Mouse (Mus musculus) right cerebral cortex, postnatal 10 days (tissue): Measurements from ENCODE around the gene Gapt.
A peak's percentile ranks its signal among the peaks of the same experiment; 100 is the strongest.
"Not testable (repeated sequence)": the region's sequence is repeated elsewhere in the genome, so short reads cannot be mapped to it uniquely, and the experiment has no call there.

Experiments
- DNase-seq, 2 experiments: peaks; one replicate each; pipeline ENCODE4 v3.0.0; 2021; ENCODE audit warnings: low spot score in 2 of 2

Gene Gapt

DNA sequence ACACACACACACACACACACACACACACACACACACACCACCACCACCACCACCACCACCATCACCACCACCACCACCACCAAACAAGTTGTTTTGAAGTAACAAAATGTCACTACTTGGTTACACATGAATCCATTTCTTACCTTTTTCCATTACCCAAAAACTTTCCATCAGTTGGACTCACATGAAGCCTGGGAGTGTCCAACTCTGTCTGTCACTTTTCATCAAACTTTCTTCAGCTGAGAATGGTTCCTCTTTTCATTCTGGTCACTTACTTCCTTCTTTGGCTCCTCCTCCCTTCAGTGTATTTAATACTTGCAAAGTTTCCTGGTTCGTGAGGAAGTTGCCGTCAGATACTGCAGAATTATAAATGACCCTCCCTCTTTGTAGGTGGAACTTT lies at the start of gene Gapt:
TSS of gene Gapt (minus strand) at position 259 of the 400 bp plus-strand sequence.
- DNase-seq: no peak

DNA sequence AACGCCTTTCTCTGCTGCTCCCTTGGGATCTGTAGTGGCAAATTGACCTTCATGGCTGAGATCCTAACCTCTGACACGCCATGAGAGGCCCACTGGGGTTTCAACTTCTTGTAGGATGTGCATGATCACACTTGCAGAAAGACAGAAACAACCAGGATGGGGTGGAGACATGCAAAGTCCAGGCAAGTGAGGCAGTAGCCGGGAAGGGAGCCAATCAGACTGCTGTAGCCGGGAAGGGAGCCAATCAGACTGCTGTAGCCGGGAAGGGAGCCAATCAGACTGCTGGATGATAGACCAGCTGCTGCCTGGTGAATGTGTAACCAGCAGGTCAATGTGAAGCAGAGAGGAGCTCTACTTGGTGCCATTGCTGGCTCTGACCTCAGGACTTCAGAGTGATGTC lies 49.2 kb upstream of the Gapt start:
- peak in 1 of 2 experiments; percentile 49 for DNase-seq

DNA sequence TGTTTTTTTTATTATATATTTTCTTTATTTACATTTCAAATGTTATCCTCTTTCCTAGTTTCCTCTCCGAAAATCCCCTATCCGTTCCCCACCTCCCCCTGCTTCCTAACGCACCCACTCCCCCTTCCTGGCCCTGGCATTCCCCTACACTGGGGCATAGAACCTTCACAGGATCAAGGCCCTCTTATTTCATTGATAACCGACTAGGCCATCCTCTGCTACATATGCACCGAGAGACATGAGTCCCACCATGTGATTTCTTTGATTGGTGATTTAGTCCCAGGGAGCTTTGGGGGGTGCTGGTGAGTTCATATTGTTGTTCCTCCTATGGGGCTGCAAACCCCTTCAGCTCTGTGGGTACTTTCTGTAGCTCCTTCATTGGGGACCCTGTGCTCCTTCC lies 47.7 kb upstream of the Gapt start:
- DNase-seq: not testable (repeated sequence)

DNA sequence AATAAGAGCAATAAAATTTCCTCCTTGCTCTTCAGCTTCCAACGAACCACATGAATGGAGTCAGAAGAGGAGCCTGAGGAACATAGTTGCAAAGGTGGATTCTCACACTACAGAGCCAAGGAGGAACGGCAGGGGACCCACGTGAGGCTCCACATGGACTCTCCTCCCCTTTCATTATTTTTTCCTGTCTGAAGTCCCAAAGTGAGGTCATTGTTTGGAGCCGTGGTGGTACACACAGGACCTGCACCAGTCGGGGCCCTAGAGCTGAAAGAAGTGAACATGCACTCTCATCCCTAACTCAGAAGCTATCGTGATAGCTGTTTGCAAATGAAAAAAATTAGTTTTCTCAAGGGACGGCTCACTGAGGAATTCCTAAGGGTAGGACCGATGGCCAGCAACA lies 47.1 kb upstream of the Gapt start:
- no peak for DNase-seq

DNA sequence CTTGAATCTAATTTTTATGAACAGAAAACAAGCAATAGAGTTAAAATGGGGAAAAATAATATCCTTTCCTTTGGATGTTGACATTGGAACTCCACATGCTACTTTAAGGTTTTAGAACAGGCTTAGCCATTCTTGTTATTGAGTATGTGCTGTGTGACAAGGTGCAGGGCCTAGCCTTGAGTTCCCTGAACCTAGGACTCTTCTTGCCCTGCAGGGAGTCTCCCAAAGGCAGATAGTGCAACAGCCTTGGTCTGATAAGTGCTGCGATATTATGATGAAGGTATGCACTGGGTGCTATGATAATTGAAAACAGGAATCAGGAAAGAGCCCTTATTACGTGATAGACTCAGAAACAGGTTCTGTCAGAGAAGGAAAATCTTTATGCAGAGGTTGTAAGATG lies 44.9 kb upstream of the Gapt start:
- DNase-seq: no peak

DNA sequence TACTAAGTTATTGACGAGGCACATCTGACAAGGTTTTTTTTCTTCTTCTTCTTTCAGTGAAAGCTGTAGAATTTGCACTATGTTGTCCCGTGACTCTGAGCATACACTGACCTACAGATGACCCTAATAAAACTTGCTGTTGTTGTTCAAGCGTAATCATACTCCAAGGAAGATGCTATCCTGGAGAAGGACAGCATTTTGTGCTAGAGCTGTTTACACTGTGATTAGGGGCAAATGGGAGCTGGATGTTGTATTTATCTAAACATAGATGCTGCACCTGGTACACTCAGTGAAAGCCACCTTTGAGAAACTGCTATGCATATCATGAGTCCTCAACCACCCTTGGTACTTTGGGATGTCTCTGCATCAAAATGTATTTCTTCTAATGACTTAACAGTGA lies 44.4 kb upstream of the Gapt start:
- no peak for DNase-seq

DNA sequence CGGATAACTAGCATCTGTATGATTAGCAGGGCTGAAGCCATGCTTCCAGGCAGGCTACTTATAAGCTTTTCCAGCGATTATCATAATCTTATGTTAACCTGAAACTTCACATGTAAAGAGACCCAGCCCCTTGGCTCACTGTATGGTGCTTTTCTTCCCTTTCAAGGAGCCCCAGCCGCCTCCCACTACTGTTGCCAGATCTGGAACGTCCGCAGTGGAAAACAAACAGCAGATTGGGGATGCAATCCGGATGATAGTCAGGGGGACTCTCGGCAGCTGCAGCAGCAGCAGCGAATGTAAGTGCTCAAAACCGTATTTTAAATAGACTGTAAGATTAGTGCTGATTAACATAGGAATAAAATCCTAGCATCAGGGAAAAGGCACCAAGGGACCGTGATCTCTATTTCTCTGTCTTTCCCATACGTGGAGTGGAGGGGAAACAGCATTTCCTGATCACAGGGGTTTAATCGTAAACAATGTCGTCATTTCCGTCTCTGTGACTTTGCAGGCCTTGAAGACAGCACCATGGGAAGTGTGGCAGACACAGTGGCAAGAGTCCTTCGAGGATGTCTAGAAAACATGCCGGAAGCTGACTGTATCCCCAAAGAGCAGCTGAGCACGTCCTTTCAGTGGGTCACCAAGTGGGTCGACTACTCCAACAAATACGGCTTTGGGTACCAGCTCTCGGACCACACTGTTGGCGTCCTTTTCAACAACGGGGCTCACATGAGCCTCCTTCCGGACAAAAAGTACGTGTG lies 41.7 kb upstream of the Gapt start:
- peak in 1 of 2 experiments; percentile 45 for DNase-seq

DNA sequence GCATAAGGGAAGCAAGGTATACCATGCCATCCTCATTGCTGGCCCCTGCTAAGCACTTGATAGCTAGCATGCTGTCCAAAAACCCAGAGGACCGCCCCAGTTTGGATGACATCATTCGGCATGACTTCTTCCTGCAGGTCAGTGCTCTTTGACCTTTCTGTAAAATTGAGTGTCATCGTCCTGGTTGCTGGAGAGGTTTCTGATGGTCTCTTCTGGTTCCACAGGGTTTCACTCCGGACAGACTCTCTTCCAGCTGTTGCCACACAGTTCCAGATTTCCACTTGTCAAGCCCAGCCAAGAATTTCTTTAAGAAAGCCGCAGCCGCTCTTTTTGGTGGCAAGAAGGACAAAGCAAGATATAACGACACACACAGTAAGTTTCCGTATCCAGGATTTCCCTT lies 40.8 kb upstream of the Gapt start:
- DNase-seq: peak in 1 of 2 experiments; percentile 43

DNA sequence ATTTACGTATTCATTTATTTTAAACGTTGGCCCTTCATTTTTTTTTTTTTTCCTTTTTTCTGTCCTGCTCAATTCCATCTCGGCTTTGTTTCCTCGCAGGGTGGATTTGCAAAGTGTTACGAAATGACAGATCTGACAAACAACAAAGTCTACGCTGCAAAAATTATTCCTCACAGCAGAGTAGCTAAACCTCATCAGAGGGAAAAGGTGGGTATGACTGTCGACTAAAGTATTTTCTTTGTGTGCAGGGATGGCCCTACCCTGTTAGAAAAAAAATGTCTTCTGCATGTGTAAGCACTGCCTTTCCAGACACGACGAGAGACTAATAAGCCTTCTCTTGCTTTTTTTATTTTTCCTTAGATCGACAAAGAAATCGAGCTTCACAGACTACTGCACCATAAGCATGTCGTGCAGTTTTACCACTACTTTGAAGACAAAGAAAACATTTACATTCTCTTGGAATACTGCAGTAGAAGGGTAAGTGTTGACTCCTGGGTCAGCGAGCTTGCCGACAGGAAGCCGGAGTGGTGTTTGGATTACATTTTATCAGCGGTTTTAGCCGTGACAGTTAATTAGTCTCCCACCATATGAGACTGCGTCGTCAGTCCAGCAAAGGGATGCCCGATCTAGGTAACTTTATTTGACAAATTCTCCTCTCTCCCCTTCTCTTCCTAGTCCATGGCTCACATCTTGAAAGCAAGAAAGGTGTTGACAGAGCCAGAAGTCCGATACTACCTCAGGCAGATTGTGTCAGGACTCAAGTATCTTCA lies 39.1 kb upstream of the Gapt start:
- DNase-seq: peak in 1 of 2 experiments; percentile 35

DNA sequence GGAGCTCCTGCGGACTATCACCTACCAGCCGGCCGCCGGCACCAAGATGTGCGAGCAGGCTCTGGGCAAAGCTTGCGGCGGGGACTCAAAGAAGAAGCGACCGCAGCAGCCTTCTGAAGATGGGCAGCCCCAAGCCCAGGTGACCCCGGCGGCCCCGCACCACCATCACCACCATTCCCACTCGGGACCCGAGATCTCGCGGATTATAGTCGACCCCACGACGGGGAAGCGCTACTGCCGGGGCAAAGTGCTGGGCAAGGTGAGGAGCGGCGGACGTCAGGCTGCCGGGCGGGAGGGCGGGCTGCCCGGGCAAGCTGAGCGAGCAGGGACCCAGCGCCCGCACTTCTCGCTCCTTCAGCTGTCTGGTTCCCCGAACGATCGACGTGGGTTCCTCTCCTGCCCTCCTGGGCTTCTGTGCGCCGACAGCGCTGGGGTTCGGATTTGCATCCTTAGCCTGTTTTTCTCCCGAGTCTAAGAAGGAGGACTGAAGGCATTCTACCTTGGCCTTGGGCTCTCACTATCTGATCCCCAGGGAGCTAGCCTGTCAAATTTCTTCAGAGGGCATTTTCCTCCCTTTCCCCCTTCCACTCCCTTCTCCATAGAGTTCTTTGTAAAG lies 38.3 kb upstream of the Gapt start:
- DNase-seq: no peak

DNA sequence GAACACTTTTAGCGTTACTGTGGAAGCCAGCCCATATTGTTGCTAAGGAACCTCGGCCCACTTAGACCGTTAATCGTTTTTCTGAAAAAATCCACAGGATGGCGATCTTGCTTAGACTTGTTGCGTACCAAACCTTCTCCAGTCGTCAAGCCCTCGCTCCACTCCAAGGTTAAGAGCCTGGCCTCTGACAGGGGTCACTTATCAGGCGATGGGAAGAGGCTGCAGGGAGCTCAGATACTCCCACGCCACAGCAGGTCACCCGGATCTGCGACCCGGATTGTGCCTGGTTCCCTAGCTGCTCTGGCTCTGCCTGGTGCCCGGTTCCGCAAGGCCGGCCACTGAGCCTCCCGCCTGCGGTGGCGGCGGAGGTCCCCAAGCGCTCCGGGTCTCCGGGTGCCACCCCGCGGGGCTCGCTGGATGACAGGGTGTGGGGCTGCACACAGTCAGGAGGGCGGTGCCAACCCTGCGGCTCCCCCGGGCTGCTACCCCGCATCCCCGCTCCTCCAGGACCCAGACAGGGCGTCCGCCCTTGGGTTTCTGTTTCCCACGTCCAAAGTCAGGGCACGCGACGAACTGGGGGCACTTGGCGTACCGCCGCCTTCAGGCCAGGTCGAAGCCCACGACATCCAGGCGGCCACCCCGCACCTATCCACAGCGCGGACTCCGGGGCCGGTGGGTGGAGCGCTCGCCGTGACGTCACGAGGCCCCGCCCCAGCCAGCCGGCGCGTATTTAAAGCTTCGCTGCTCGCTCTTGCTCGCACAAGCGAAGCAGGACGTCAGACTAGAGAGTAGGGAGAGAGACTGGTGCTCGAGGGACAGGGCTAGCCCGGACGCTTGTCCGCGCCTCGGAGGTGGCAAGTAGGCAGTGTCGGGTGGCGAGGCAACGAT lies 37.5 kb upstream of the Gapt start, which contains the start of gene Plk2:
TSS of gene Plk2 (plus strand) at position 756 of the 888 bp plus-strand sequence.
- peak; percentile 96 for DNase-seq

DNA sequence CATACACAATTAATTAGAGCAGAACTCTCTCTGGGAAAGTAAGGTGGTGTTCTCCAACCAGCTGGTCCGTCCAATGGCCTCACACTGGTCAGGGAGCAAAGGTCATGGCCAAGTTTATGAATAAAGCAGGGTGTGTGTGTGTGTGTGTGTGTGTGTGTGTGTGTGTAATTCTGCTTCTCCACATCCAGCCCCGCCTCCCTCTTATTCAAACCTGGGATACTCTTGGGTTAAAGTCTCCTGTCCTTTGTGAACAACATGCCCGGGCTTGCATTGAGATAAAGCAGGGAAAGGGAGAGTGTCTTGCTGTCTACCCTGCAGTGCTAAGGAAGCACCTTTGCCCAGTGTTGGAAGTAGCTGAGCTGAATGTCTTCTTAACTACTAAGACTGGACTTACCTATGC lies 35.6 kb upstream of the Gapt start:
- no peak for DNase-seq

DNA sequence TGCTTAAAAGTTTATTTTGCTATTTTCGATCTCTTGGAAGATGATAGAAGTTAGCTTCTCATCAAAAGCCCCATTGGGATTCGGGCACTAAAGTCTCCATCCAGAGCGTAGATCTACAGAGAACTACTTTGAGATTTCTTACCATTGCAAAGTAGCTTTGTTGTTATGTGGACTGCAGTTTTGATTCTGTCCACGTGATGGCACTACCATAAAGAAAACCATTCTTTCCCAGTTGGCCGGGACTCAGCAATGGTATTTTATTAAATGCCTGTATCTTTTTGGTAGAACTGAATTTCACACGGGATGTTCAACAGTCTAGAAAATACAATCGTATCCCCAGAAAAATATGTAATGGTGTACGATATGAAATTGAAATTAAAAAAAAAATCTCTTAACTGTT lies 35.2 kb upstream of the Gapt start:
- peak; percentile 85 for DNase-seq

DNA sequence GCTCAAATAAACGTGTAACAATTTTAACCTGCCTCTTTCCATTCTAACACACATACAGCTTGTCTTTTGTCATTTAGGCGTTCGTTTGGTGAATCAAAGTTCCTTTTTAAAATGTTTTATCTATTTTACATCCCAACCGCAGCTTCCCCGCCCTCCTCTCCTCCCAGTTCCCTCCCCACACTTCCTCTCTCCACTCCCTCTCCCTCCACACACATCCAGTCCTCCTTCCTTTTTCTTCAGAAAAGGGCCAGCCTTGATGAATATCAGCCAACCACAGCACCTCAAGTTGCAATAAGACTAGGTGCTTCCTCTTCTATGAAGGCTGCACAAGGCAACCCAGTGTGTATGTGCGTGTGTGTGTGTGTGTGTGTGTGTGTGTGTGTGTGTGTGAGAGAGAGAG lies 27.5 kb upstream of the Gapt start:
- no peak for DNase-seq

DNA sequence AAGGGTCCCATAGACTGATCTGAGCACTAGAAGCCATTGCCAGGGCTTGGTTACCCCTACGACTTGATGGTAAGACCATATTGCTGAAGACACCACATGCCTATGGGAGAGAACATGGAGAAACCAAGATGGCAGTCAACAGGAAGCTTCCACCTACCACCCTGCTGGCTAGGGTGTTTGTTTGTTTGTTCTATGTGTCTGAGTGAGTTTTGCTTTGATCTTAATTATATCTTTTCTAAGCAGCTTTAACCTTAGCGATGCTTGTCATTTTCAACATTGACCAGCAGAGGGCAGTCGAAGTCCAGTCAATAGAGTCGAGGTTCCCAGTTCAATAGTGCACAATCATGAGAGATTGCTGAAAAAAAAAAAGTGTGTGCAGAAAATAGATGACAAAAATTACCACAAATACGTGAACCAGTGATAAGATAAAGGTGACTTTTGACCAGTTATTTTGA lies 25.5 kb upstream of the Gapt start:
- DNase-seq: peak in 1 of 2 experiments; percentile 63

DNA sequence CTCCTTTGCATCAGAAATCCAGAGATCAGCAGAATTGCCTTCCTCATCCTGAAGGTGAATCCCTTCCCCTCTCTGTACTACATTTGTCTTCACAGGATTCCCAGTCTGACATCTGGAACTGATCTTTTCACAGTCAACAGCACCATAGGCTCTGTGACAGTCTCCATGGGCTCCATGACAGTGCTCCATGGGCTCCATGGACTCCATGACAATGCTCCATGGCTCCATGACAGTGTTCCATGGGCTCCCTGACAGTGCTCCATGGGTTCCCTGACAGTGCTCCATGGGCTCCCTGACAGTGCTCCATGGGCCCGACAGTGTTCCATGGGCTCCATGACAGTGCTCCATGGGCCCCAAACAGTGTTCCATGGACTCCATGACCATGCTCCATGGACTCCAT lies 12.7 kb upstream of the Gapt start:
- no peak for DNase-seq

DNA sequence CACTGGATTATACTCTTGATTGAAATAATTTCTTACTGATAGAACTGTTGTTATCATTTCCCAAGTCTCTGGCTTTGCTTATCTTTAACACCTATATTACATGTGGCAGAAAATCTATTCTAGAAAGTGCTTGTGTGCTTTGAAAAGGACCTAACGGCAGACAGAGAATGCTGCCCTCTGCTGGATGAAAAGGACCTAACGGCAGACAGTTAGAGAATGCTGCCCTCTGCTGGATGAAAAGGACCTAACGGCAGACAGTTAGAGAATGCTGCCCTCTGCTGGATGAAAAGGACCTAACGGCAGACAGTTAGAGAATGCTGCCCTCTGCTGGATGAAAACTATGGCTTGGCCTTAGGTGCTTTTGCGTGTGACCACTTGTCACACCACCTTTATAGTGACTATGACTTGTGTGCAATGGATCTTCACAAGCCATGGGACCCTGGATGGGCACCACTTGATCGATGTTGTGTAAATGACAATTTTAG lies 11.6 kb upstream of the Gapt start:
- DNase-seq: peak; percentile 57 to 67

DNA sequence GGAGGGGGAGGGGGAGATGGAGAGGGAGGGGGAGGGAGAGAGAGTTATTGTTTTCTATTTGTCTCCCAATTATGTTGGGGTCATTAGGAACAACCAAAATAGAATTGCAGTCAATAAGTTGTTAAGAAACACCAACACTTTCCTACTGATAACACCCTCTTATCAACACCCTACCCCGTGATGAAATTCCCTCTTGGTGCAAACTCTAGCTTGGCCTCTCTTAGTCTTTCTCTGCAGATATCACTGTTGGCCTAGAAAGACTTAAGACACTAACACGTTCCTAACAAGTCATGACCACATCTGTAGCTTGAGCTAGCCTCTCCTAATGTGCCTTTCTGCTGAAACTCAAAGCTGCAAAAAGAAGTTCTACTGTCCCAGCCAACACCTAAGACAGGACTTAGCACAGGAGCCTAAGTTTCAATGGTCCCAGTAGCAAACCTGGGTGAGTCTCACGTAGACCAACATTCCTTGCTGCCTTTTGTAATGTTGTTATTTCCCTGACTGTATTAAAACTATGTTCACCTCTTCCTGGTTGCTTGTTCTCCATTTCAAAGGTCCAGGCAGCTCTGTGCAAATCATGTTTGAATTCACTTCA lies 11.1 kb upstream of the Gapt start:
- DNase-seq: no peak

DNA sequence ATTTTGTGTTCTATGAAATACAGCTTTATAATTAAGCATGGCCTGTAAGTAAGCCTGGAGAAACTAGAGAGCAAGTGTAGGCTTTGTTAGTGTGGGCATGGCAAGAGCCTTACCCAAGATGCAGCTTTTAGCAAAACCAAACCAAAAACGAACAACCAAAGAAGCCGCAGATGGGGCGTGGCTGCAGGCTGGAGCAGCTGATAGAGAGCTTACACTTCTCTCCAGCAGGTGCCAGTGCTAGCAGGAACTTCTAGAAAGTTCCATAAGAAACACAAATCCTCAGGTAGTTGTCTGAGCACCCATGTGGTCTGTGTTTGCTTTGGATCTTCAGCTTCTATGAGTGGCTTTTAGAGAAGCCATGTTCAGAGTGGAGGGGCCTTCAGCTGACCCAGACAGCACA lies 9.5 kb upstream of the Gapt start:
- no peak for DNase-seq

DNA sequence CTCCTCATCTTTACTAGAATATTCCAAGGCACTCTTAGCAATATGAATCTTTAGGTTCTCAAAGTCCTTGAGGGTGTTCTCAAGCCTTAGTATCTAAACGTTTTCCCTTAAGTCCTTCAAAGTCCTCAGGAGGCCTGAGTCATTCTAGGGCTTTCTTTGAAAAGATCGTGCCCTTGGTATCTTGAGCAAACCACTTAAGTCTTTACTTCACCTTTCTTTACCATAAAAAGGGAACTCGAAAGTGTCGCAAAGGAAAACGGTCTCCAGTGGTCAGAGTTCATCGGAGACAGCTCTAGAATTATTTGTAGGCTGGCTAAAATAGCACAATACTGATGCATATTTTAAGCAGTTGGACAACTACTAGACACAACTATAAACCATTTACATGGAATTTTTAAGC lies 6.7 kb upstream of the Gapt start:
- DNase-seq: no peak

DNA sequence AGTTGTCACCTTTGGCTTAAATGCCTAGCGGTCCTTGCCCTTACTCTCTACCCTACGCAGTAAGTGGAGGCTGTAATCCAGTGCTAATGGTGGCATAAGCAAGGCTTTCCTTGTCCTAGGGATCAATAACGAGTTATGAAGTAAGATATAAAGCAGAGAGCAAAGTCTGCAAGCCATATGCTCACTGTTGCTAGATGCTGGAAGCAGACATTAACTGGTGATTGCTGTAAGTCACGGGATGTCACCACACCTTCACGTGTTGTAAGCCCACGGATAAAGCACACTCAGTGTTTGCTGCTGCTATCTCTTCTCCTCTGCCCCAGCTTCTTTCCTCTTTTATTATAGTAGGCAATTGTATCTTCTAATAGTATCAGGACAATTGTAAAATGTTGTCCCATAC lies 5.9 kb downstream of the Gapt start:
- no peak for DNase-seq
